Mouse (Mus musculus): Measurements from ENCODE around the gene Jph3.

Jph3 gene

DNA sequence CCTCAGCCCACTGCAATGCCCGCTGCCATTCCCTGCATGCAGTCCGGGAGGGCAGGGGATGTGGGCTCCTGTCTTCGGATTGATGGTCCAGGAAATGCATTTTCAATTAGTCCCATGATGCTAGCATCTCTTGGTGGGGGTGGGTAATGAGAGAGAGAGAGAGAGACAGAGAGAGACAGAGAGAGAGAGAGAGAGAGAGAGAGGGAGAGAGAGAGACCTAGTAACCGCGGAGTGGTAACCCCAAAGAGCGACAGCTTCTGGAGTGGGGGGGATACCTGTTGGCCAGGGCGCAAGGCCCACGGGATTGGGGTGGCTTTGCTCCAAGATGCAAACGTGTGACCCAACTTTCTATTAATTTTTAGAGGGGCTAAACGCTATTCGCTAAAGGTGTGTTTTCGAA, at the start of gene Jph3:
Gene Jph3 (plus strand): TSS at position 301 of the 400 bp plus-strand sequence.
- DNase-seq (ENCODE audit: low read depth, low spot score) = no peak

DNA sequence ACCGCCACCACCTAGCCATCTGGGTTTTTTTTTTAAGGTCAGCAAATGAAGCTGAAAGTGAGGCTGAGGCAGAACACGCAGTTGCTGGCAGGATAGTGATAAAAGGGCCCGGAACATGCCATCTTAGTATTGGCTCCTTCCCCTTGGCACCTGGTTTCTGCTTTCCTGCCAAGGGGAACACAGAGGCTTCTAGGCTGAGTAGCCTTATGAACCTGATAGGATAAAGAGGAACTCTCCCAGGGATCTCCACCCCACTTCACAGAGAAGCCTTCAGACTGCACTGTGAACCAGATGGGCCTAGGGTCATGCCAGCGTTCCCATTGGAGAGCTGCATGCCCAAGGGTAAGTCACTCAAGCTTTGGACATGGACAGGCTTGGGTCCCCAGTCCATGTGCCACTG, 48.5 kb upstream of the Jph3 start:
- DNase-seq (ENCODE audit: low read depth, low spot score) = no peak

DNA sequence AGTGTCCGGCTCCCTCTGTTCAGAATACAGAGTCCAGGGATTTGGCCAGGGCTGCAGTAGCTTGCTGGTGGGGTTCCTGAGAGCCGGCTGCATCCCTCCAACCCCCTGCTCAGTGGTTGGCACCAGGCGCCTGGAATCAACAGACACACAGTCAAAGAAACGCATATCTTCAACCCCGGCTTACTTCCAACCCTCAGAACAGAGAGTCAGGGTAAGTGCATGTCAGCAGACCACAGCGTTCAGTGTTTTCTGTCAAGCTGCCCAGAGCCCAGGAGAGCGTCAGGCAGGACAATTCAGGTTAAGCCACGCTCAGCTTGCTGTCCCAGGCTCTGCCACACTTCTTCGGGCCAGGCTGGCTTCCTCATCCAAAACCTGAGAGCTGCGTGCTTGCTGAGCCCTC, 48.0 kb upstream of the Jph3 start:
- no peak for DNase-seq (ENCODE audit: low read depth, low spot score)

DNA sequence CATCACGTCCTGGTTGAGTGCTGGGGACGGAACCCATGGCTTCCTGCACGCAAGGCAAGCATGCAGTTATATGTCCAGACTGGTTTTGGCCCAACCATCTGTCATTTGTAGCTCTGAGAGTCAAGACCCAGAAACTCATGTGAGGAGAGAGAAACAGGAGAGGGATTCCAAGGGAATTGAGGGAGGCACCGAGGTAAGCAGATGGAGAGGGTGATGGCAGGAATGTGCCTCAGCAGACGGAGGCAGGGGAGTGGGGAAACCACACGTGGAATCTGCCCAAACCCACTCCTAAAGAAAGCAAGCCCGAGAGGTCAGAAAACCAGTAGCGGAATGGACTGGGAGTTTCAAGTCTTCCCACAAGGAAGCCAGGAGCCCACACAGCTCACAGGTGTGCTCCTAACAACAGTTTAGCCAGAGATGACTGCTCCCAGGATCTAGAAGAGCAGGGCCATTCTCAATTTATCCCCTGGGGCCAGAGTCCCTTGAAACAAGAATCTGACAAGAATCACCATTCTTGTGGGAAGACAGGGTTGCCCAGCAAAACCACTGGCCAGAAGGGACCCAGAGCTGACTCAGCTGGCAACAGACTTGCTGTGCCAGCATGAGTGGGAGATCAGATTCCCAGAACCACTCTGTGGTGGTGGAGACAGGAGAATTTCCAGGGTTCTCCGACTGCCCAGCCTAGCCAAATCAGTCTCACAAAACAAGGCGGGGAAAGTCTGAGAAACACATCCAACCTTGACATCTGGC, 46.2 kb upstream of the Jph3 start:
- no peak for DNase-seq (ENCODE audit: low read depth, low spot score)

- DNase-seq (ENCODE audit: low read depth, low spot score) = no peak
Observed at GRCm38 (mm10) chr8:121685419-121685818, 44.0 kb upstream of the Jph3 start.

DNA sequence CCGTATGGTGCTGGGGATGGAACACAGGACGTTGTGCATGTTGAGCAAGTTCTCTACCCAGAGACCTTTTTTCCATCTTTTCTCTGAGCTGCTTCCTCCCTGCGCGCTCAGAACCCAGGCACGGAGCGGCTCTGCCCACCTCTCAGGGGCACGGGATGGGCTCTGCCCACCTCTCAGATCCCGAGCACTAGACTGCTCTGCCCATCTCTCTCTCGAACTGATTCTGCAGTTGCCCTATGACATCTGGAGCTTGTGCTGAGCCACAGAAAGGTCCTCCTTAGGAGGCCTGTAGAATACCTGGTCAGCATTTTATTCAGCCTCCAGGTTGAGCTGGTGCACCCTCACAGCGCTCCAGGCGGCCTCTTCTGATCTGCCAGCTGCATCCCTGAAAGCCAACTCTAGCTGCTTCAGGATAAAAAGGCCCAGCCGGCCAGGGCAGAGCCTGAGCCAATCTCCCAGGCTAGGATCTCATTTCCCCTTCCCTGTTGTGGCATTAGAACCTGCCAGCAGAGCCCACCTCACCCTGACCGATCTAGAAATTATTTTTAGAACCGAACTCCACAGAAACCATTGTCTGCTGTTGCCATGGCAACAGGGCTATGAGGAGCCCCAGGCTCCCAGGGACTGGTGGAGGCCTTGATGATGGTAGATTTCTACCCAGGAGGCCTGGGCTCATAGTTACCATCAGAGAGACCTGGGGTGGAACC, 41.8 kb upstream of the Jph3 start:
- no peak for DNase-seq (ENCODE audit: low read depth, low spot score)

DNA sequence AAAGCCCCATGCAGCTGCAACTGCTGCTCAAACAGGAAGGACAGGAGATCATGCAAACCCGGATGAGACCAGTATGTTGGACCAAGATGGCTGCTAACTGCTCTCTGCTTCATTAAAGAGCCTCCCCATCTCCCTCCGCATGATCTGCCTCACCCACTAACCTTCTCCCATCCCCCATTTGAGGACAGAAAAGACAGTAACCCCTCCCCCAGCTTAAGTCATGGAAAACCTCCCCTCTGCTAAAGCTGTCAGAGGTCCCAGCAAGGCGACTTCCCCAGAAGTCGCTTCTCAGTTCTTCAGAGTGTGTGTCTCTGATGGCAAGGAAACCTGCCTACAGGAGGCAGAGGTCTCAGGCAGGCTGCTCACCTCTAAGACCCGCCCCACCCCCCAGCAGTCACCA, 40.9 kb upstream of the Jph3 start:
- DNase-seq (ENCODE audit: low read depth, low spot score) = no peak

DNA sequence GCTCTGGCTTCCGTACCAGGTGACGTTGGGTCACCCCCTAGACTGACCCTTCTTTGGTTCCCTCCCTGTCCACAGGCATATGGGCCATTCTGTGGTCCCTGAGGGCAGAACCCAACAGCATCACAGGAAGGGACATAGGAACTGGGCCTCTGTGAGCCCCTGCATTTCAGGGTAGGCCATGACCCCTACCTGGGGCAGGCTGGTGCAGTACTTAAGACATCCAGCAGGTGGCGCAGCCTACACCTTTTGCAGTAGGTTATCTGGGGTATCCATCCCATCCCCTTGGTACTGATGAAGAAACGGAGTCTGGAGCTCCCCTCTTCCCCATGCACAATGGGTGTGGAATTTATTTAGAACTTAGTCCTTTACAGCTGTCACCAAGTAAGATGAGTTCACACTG, 35.0 kb upstream of the Jph3 start:
- DNase-seq (ENCODE audit: low read depth, low spot score) = no peak

DNA sequence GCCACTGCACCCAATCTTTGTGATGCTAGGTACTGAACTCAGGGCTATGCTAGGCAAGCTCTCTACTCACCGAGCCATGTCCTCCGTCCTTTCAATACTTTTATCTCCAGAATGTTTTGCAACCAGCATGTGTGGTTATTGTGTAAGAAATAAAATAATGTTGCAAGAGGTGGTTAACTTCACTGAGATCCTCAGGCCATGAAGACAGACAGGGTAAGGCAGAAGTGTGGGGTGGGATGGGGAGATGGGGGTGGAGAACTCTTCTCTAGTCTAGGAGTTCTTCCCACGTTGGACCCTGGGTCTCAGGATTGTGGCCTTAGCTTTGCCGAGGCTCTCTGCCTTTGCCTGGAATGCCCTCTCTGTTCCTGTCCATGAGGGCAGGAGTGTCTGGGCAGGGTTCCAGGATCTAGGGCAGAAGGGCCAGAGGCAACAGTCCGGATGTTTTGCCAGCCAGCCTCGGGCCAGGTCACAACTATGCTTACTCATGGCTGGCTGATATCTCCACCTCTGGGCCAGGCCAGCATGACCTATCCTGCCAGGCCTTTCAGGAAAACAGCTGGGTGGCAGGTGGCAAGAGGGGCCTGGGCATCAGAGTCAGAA, 33.7 kb upstream of the Jph3 start:
- no peak for DNase-seq (ENCODE audit: low read depth, low spot score)

DNA sequence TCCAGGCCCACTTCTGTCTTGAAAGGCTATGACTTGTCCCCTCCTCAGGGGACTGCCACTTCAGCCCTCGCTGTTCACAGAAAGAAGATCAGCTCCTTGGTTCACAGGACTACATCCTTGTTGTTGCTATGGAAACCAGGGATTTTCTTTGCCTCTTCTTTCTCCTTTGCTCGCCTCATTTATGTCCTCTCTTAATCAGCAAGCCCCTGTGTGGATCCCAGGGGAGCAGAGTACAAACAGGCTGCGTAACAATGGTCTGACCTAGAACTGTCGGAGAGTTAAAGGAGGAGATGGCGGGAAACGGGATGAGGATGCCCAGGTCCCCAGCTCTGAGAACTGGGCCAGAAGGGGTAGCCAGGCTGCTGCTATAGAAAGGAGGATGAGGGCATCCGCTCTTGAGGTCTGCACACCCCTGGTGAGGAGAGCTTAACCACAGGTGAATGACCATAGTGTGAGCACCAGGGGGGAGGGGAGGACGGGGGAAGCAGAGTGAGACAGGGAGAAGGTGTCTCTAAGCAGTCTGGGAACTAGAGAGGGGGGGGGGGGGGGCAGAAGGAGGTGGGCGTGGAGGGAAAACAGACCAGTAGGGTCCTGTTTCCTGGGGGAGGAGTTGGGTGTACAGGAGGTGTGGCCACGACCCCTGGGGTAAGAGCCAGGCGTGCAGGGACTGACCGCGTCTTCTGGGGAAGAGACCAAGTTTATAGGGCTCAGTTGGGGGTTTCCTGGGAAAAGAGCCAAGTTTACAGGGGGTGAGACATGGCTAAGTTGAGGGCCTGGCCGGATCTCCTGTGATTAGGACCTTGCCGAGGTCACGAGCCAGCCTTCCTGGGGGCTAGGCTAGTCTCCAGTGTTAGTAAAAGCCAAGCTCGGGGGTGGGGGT, 31.4 kb upstream of the Jph3 start:
- DNase-seq (ENCODE audit: low read depth, low spot score) = no peak

DNA sequence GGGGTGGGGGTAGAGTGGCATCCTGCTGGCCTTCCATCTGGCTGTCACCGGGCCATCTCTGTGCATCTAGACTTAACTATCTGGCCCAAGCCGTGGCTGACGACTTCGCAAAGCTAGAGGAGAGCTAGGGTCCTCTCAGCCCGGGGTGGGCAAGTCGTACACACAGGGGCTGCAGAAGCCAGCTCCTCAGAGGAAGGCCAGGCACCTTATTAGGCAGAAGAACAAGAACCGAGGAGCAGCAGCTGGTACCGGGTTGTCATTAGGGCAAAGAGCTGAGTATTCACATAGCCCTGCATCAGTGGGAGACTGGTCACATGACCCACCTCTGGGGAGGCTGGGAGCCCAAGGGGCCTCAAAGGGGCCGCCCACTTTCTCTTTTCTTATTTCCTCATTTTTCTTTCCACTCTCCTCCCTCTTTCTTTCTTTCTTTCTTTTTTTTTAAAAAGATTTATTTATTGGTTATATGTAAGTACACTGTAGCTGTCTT, 30.8 kb upstream of the Jph3 start:
- no peak for DNase-seq (ENCODE audit: low read depth, low spot score)

DNA sequence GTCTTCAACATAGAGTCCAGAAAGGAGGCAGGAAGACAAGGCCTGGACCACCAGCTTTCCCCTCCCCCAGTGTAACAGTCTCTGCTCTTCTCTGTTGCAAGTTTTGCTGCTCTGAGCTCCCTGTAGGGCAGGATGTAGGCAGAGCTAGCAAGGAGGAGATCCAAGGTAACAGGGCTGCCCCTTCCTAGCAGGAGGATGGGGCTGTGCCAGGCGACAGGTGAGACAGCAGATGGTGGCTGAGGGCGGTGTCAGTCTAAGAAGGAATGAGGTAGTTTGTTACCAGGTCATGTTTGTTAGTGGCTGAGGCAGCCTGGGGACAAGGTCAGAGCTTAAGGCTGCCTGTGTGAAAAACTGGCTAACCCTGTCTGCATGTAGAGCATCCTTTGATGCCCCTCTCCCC, 29.5 kb upstream of the Jph3 start:
- no peak for DNase-seq (ENCODE audit: low read depth, low spot score)

DNA sequence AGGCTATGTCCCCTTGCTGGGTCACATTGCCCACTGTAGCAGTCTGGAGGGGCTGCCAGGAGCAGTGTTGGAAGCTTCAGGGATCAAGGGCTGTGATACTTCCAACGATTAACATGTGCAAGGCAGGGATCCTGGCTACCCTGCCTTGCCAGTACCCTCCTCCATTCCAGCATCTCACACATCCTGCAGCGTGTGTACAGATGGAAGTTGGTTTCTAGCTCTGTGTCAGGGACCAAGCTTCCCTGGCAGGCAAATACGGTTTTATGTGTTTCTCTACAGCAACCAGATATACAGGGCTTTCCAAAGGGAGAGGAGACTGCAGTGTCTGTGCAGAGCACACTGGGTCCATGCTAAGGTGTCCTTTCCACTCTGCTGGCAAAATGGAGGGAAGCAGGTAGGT, 24.2 kb upstream of the Jph3 start:
- no peak for DNase-seq (ENCODE audit: low read depth, low spot score)

- DNase-seq (ENCODE audit: low read depth, low spot score) = no peak
Observed at GRCm38 (mm10) chr8:121706956-121707355, 22.5 kb upstream of the Jph3 start.

DNA sequence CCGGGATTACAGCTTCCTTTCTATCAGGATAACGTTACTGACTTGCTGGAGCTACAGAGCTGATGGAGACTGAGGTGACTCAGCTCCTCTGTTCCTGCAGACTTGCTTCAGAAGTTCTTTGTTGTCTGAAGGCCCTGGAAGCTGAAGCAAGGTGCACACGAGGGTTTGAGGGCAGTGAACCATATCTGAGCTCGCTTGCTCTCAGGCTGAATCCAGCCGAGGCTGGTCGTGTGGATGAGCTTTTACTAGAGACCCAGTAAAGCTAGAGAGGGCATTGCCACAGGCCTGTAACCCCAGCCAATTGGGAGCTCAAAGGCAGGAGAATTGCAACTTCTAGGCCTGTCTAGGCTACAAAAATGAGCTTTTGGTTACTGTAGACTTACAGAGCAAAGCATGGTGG, 21.0 kb upstream of the Jph3 start:
- DNase-seq (ENCODE audit: low read depth, low spot score) = no peak

DNA sequence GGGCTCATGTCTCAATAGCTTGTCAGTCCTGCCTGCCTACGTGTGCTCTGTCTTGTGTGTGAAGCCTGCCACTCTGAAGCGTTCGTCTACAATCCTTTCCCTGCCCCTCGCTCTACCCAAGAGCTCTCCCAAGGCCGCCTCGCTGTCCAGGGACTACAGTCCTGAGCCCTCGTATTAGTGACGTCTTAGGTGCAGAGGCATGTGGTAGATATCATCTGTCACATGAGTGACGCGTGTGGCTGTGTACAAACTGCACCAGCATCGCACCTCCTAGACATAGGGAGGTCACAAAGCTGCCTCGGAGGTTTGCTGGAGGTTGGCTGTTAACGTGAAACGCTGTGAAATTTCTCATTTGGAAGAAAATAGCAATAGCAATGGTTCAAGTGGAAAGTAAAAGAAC, 11.9 kb upstream of the Jph3 start:
- DNase-seq (ENCODE audit: low read depth, low spot score) = no peak

- no peak for DNase-seq (ENCODE audit: low read depth, low spot score)
Observed at GRCm38 (mm10) chr8:121717982-121718425, 11.4 kb upstream of the Jph3 start.

GRCm38 (mm10) chr8:121718925-121719324, 10.5 kb upstream of the Jph3 start:
- no peak for DNase-seq (ENCODE audit: low read depth, low spot score)

GRCm38 (mm10) chr8:121721072-121721471, 8.4 kb upstream of the Jph3 start:
- DNase-seq (ENCODE audit: low read depth, low spot score) = no peak

DNA sequence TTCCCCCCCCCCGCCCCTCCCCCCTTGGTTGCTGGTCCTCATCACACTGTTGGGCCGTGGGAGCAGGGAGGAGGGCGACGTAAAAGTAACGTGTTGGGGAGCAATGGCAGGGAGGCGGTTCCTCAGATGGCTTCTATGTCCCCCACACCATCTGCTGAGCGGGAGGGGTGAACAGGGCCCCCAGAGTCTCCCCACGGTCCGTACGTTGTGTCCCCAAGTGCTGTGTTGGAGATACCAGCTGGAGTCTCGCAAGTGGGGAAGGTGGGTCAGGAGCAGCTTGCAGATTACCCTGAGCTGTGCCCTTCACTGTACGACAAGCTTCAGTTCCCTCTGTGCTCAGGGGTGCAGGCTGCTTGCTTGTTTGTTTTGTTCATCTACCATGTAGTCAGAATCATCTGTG, 5.6 kb upstream of the Jph3 start:
- DNase-seq (ENCODE audit: low read depth, low spot score) = no peak

DNA sequence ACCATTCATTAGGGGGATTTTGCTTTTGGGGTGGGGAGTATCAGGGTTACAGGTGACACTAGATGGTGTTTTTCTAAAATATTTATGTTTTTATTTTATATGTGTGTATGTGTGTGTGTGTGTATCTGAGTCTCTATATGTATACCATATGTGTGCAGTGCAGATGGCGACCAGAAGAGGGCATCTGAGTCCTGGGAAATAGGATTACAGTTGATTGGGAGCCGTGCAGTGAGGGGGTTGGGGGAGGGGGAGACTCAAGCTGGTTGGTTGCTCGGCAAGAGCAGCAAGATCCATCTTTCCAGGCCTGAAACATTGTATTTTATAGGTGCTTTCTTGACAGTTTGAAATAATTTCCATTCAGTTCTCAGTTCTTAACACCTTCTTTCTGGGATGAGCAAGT, 2.3 kb upstream of the Jph3 start:
- no peak for DNase-seq (ENCODE audit: low read depth, low spot score)

GRCm38 (mm10) chr8:121729754-121730153, 331 bp downstream of the Jph3 start:
- DNase-seq (ENCODE audit: low read depth, low spot score) = no peak

Measured in c-Kit-negative CD71-positive TER-119-positive erythroid progenitor cells, embryonic 14.5 days (primary cell).